Mouse (Mus musculus) hindlimb bud, embryonic 11.5 days (tissue): ENCODE results near the gene Rps13.

Experiments used
- DNase-seq: peaks from one replicate; pipeline ENCODE4 v3.0.0-alpha.2; 2012; ENCODE audit warnings: low read depth, low spot score; ENCODE audit errors: extremely low spot score

The Rps13 gene

GRCm38 (mm10) chr7:116294961-116295360 lies 39.0 kb downstream of the Rps13 start:
- no peak for DNase-seq

GRCm38 (mm10) chr7:116292377-116292776 lies 41.6 kb downstream of the Rps13 start:
- no peak for DNase-seq

- no peak for DNase-seq
Measured at GRCm38 (mm10) chr7:116290559-116290958, 43.4 kb downstream of the Rps13 start.

- no peak for DNase-seq
Measured at GRCm38 (mm10) chr7:116288996-116289395, 45.0 kb downstream of the Rps13 start.

GRCm38 (mm10) chr7:116287959-116288358 lies 46.0 kb downstream of the Rps13 start:
- no peak for DNase-seq

GRCm38 (mm10) chr7:116286611-116287355 lies 47.2 kb downstream of the Rps13 start:
- no peak for DNase-seq

GRCm38 (mm10) chr7:116286173-116286572 lies 47.8 kb downstream of the Rps13 start:
- no peak for DNase-seq

- no peak for DNase-seq
Measured at GRCm38 (mm10) chr7:116285216-116285615, 48.8 kb downstream of the Rps13 start.

GRCm38 (mm10) chr7:116282755-116283154 lies 51.2 kb downstream of the Rps13 start:
- DNase-seq: no peak
